ENCODE assay signal across 27 mouse cellular contexts in genomic region chr12:107903949-107904348, GRCm38 (mm10).
A peak's percentile ranks its signal among the peaks of the same experiment; 100 is the strongest.
DNase-seq lines count a peak whose midpoint lies in the region; ATAC-seq and TF ChIP-seq lines count a peak whose summit lies in the region.
"Had no signal": no experiment of that assay in that cellular context is flagged by ENCODE, and none has a peak within 500 bp of the region (broad histone marks: within the 10 kb centered on the region; RNA-seq: fewer than 3 reads in every experiment).

No protein-coding gene starts in this region.

- no peak overlapping the region for H3K9ac ChIP-seq in kidney, postnatal 0 days (ENCODE audit: low read depth, low read length)
- H3K9ac ChIP-seq in midbrain, embryonic 14.5 days (replicated peaks; ENCODE audit: low read length): no peak overlapping the region
- H3K9ac ChIP-seq: embryonic facial prominence, embryonic 12.5 days; embryonic facial prominence, embryonic 15.5 days; forebrain, postnatal 0 days; hindbrain, embryonic 13.5 days had no signal

- H3K27me3 ChIP-seq in kidney, postnatal 0 days (ENCODE audit: insufficient read depth, low read length): no peaks in the 10 kb centered on the region
- H3K27me3 ChIP-seq in kidney, adult 2 months (replicated peaks; ENCODE audit: control insufficient read depth, insufficient read depth, low read length): no peaks in the 10 kb centered on the region
- H3K27me3 ChIP-seq in midbrain, embryonic 14.5 days (ENCODE audit: control insufficient read depth, insufficient read depth, low read length): no peaks in the 10 kb centered on the region
- no peaks in the 10 kb centered on the region for H3K27me3 ChIP-seq in midbrain, embryonic 10.5 days (ENCODE audit: low read depth, poor library complexity, severe bottlenecking)
- H3K27me3 ChIP-seq: embryonic facial prominence, embryonic 12.5 days; embryonic facial prominence, embryonic 15.5 days; hindbrain, embryonic 13.5 days; Patski had no signal

- H3K36me3 ChIP-seq in kidney, postnatal 0 days (ENCODE audit: insufficient read depth, low read length): no peaks in the 10 kb centered on the region
- no peaks in the 10 kb centered on the region for H3K36me3 ChIP-seq in kidney, adult 2 months (ENCODE audit: control insufficient read depth, insufficient read depth, low read length)
- no peaks in the 10 kb centered on the region for H3K36me3 ChIP-seq in midbrain, embryonic 14.5 days (ENCODE audit: control insufficient read depth, insufficient read depth, low read length)
- H3K36me3 ChIP-seq in midbrain, embryonic 10.5 days: no peaks in the 10 kb centered on the region
- H3K36me3 ChIP-seq: embryonic facial prominence, embryonic 12.5 days; embryonic facial prominence, embryonic 15.5 days; G1E; hindbrain, embryonic 10.5 days; hindbrain, embryonic 13.5 days had no signal

- TF ChIP-seq POLR2A in kidney, adult 2 months (IDR thresholded peaks at IDR 0.05; ENCODE audit: low read depth, low read length): no peak

- no peak for ATAC-seq in kidney, postnatal 0 days (replicated peaks; ENCODE audit: low FRiP score, low read depth)
- ATAC-seq in midbrain, embryonic 14.5 days (ENCODE audit: low FRiP score, low TSS enrichment): no peak
- ATAC-seq: activated CD4-positive, CD25-positive, alpha-beta regulatory T cell, adult 4 months; CD4-positive, CD25-positive, alpha-beta regulatory T cell, adult 4 months; forebrain, embryonic 14.5 days; forebrain, postnatal 0 days; hindbrain, embryonic 16.5 days; Patski had no signal

- H3K4me3 ChIP-seq in kidney, postnatal 0 days (replicated peaks; ENCODE audit: low read depth, low read length): no peak overlapping the region
- H3K4me3 ChIP-seq in kidney, adult 2 months (ENCODE audit: insufficient read depth, low read depth, low read length): no peak overlapping the region
- no peak overlapping the region for H3K4me3 ChIP-seq in midbrain, embryonic 14.5 days (replicated peaks; ENCODE audit: low read depth, low read length)
- H3K4me3 ChIP-seq in midbrain, embryonic 10.5 days: no peak overlapping the region
- H3K4me3 ChIP-seq: embryonic facial prominence, embryonic 12.5 days; embryonic facial prominence, embryonic 15.5 days; hindbrain, embryonic 10.5 days; hindbrain, embryonic 13.5 days had no signal

- TF ChIP-seq CTCF in kidney, postnatal 0 days (IDR thresholded peaks at IDR 0.05; ENCODE audit: low read depth): no peak
- no peak for TF ChIP-seq CTCF in kidney, adult 2 months (conservative IDR thresholded peaks at IDR 0.05; ENCODE audit: insufficient read depth, insufficient read length, low read depth, low read length)

- 31% methylated on average over 9 of the region's 9 CpGs for whole genome bisulfite sequencing in kidney, postnatal 0 days
- WGBS in kidney, adult 2 months: 25% methylated on average over 9 of the region's 9 CpGs
- WGBS in midbrain, embryonic 14.5 days: 26% methylated on average over 9 of the region's 9 CpGs
- 31% methylated on average over 9 of the region's 9 CpGs for WGBS in midbrain, embryonic 10.5 days

- no peaks in the 10 kb centered on the region for H3K4me1 ChIP-seq in kidney, postnatal 0 days (replicated peaks; ENCODE audit: insufficient read depth, low read length)
- no peaks in the 10 kb centered on the region for H3K4me1 ChIP-seq in kidney, adult 2 months (ENCODE audit: control insufficient read depth, insufficient read depth, low read length)
- H3K4me1 ChIP-seq in midbrain, embryonic 14.5 days (ENCODE audit: control insufficient read depth, insufficient read depth, low read length): no peaks in the 10 kb centered on the region
- peaks cover 6% of the 10 kb centered on the region for H3K4me1 ChIP-seq in midbrain, embryonic 10.5 days
- H3K4me1 ChIP-seq: embryonic facial prominence, embryonic 12.5 days had no signal

- peak; percentile 23 for DNase-seq in kidney, postnatal 0 days (ENCODE audit: low spot score)
- DNase-seq in kidney, adult 2 months: no peak
- peak; percentile 27 for DNase-seq in midbrain, embryonic 14.5 days
- no peak for DNase-seq in midbrain, embryonic 10.5 days (ENCODE audit: low spot score)
- DNase-seq in ES-CJ7 (ENCODE audit: low read depth, low spot score) (peak; percentile 66), ZHBTc4 (ENCODE audit: low read depth, low spot score) (peak; percentile 62)
- no peak for DNase-seq in heart, adult 11 months
- no peak for DNase-seq in cerebellum, adult 9-10 months
- DNase-seq: adrenal gland, adult 8-10 months; adrenal gland, postnatal 25 days; cerebellum, adult 18-20 months; cerebellum, adult 9-11 months; cerebellum, postnatal 25 days; forebrain, postnatal 0 days; gastrocnemius, postnatal 10 days; gastrocnemius, postnatal 36 days had no signal

- H3K9me3 ChIP-seq in kidney, postnatal 0 days (replicated peaks; ENCODE audit: low read length): 0 out of 2 replicates have a peak, but pooled peaks cover 3% of the 10 kb centered on the region
- peaks cover 4% of the 10 kb centered on the region; the same call in 1 of the 2 replicates for H3K9me3 ChIP-seq in midbrain, embryonic 14.5 days (ENCODE audit: control insufficient read depth, low read length)
- H3K9me3 ChIP-seq in midbrain, embryonic 10.5 days (replicated peaks): peaks cover 5% of the 10 kb centered on the region
- H3K9me3 ChIP-seq: embryonic facial prominence, embryonic 12.5 days; embryonic facial prominence, embryonic 15.5 days had no signal

- no peak overlapping the region for H3K27ac ChIP-seq in kidney, postnatal 0 days
- H3K27ac ChIP-seq in kidney, adult 2 months (ENCODE audit: insufficient read depth, low read depth, low read length): no peak overlapping the region
- 0 out of 2 replicates have a peak overlapping the region, but pooled peaks have one; percentile 45 for H3K27ac ChIP-seq in midbrain, embryonic 14.5 days (replicated peaks; ENCODE audit: low read depth, low read length)
- no peak overlapping the region for H3K27ac ChIP-seq in midbrain, embryonic 10.5 days (replicated peaks)
- H3K27ac ChIP-seq: embryonic facial prominence, embryonic 12.5 days; embryonic facial prominence, embryonic 15.5 days; hindbrain, embryonic 13.5 days had no signal

- no peak overlapping the region for H3K4me2 ChIP-seq in kidney, postnatal 0 days (ENCODE audit: low read length)
- no peak overlapping the region for H3K4me2 ChIP-seq in midbrain, embryonic 14.5 days (ENCODE audit: low read length)
- H3K4me2 ChIP-seq: embryonic facial prominence, embryonic 12.5 days; embryonic facial prominence, embryonic 15.5 days; heart, embryonic 11.5 days; hindbrain, embryonic 13.5 days had no signal

Comparison
In these comparisons a context has a peak if more than half of its experiments do, and no peak if none do; other contexts are left out.
1. DNase-seq: peak in kidney, postnatal 0 days (single experiment), midbrain, embryonic 14.5 days (single experiment), ES-CJ7 (single experiment) and ZHBTc4 (single experiment); none in kidney, adult 2 months (single experiment), midbrain, embryonic 10.5 days (single experiment), heart, adult 11 months (single experiment) and cerebellum, adult 9-10 months (single experiment).